Mouse (Mus musculus) embryonic facial prominence, embryonic 11.5 days (tissue): ENCODE measurements at regions not wholly inside any gene's neighbourhood (a gene's known extent, or its start where the extent isn't known, plus 50 kb on each side); places are given as distances from the start of the nearest gene placed in this dataset.

Experiments used
- ATAC-seq: fragments of 200-750 bp; cut with Nextera tagmentation; replicated peaks from 2 replicates; pipeline ENCODE4 v1.8.0; 2017; ENCODE audit warnings: low read depth; ENCODE audit not compliant: insufficient number of reproducible peaks, low FRiP score, low TSS enrichment
- DNase-seq: peaks from one replicate; pipeline ENCODE4 v3.0.0-alpha.2; 2015; ENCODE audit warnings: low spot score
- H3K27ac ChIP-seq: fragments of 300-500 bp; sonication (generic); replicated peaks from 2 replicates; pipeline ENCODE4 v1.5.1; 2014; ENCODE audit warnings: mild to moderate bottlenecking, low read depth, low read length, control low read depth
- H3K27me3 ChIP-seq: fragments of 300-500 bp; sonication (generic); 2 replicates; pipeline ENCODE4 v1.6.1; 2014; ENCODE audit warnings: mild to moderate bottlenecking, low read length, moderate library complexity, mixed read lengths; ENCODE audit not compliant: control insufficient read depth, insufficient read depth
- H3K36me3 ChIP-seq: fragments of 300-500 bp; sonication (generic); replicated peaks from 2 replicates; pipeline ENCODE4 v1.6.1; 2014; ENCODE audit warnings: low read depth, mild to moderate bottlenecking, low read length, moderate library complexity, mixed read lengths; ENCODE audit not compliant: control insufficient read depth, insufficient read depth
- H3K4me1 ChIP-seq: fragments of 300-500 bp; sonication (generic); 2 replicates; pipeline ENCODE4 v1.6.1; 2014; ENCODE audit warnings: low read length, mixed read lengths; ENCODE audit not compliant: control insufficient read depth, insufficient read depth
- H3K4me2 ChIP-seq: fragments of 300-500 bp; sonication (generic); 2 replicates; pipeline ENCODE4 v1.6.1; 2014; ENCODE audit warnings: low read depth, mild to moderate bottlenecking, control low read depth, low read length, moderate library complexity
- H3K4me3 ChIP-seq: fragments of 300-500 bp; sonication (generic); 2 replicates; pipeline ENCODE4 v1.5.1; 2014; ENCODE audit warnings: low read depth, low read length, control low read depth
- H3K9ac ChIP-seq: fragments of 300-500 bp; sonication (generic); replicated peaks from 2 replicates; pipeline ENCODE4 v1.6.1; 2014; ENCODE audit warnings: mild to moderate bottlenecking, control low read depth, low read length
- H3K9me3 ChIP-seq: fragments of 300-500 bp; sonication (generic); replicated peaks from 2 replicates; pipeline ENCODE4 v1.6.1; 2016; ENCODE audit warnings: mild to moderate bottlenecking, low read length, inconsistent platforms, mixed read lengths; ENCODE audit not compliant: control insufficient read depth
- WGBS: fragments of 180-500 bp; shearing (Covaris S2); extraction: QIAGEN DNeasy Blood & Tissue Kit; methylation state at CpG from one replicate; pipeline ENCODE4 v1.1.7; 2014; 5-methylcytosine and 5-hydroxymethylcytosine counted together

- no peak overlapping the region for H3K9ac ChIP-seq
- H3K4me2 ChIP-seq, result no peak overlapping the region
- DNase-seq, result no peak
- no peaks in the 10 kb centered on the region for H3K4me1 ChIP-seq
- no peak for ATAC-seq
- no peaks in the 10 kb centered on the region for H3K9me3 ChIP-seq
- no peak overlapping the region for H3K27ac ChIP-seq
- no peaks in the 10 kb centered on the region for H3K27me3 ChIP-seq
- H3K36me3 ChIP-seq, result no peaks in the 10 kb centered on the region
- WGBS, result 65% methylated on average over 2 of the region's 2 CpGs
- no peak overlapping the region for H3K4me3 ChIP-seq
Observed at GRCm38 (mm10) chr11:92743191-92743590, 354.6 kb upstream of the Car10 start.

GRCm38 (mm10) chr11:92758383-92758964 is 339.4 kb upstream of the Car10 start:
- Histone ChIP-seq H3K27ac (no peak overlapping the region), H3K4me2 (no peak overlapping the region), H3K36me3 (no peaks in the 10 kb centered on the region), H3K4me1 (no peaks in the 10 kb centered on the region), H3K9me3 (no peaks in the 10 kb centered on the region), H3K4me3 (no peak overlapping the region), H3K9ac (no peak overlapping the region), H3K27me3 (no peaks in the 10 kb centered on the region)
- no peak for ATAC-seq
- no peak for DNase-seq
- WGBS, result 72% methylated on average over 5 of the region's 5 CpGs

- H3K9ac ChIP-seq, result no peak overlapping the region
- ATAC-seq, result no peak
Observed at GRCm38 (mm10) chr11:92769936-92770335, 327.9 kb upstream of the Car10 start.

GRCm38 (mm10) chr11:92772916-92773569 is 324.8 kb upstream of the Car10 start:
- no peaks in the 10 kb centered on the region for H3K36me3 ChIP-seq
- no peak overlapping the region for H3K4me3 ChIP-seq
- DNase-seq (no peak), ATAC-seq (no peak)
- no peak overlapping the region for H3K4me2 ChIP-seq
- no peaks in the 10 kb centered on the region for H3K9me3 ChIP-seq
- H3K27ac ChIP-seq, result no peak overlapping the region
- WGBS, result 73% methylated on average over 9 of the region's 9 CpGs
- H3K27me3 ChIP-seq, result no peaks in the 10 kb centered on the region
- H3K4me1 ChIP-seq, result no peaks in the 10 kb centered on the region
- H3K9ac ChIP-seq, result no peak overlapping the region

More at GRCm38 (mm10) chr11:92769936-92770335, 327.9 kb upstream of the Car10 start:
- Histone ChIP-seq H3K27ac (no peak overlapping the region), H3K4me1 (no peaks in the 10 kb centered on the region), H3K36me3 (no peaks in the 10 kb centered on the region), H3K9me3 (no peaks in the 10 kb centered on the region), H3K4me3 (no peak overlapping the region), H3K27me3 (no peaks in the 10 kb centered on the region), H3K4me2 (no peak overlapping the region)
- WGBS, result 82% methylated on average over 4 of the region's 4 CpGs
- no peak for DNase-seq

GRCm38 (mm10) chr11:92773570-92773929 is 324.3 kb upstream of the Car10 start:
- Histone ChIP-seq H3K9me3 (no peaks in the 10 kb centered on the region), H3K9ac (no peak overlapping the region), H3K27ac (no peak overlapping the region), H3K27me3 (no peaks in the 10 kb centered on the region), H3K4me2 (no peak overlapping the region), H3K4me3 (no peak overlapping the region), H3K36me3 (no peaks in the 10 kb centered on the region), H3K4me1 (no peaks in the 10 kb centered on the region)
- DNase-seq, result no peak
- WGBS, result 74% methylated on average over 4 of the region's 4 CpGs
- ATAC-seq, result no peak

- Histone ChIP-seq H3K9me3 (no peaks in the 10 kb centered on the region), H3K27me3 (no peaks in the 10 kb centered on the region), H3K27ac (no peak overlapping the region), H3K4me2 (no peak overlapping the region), H3K4me3 (no peak overlapping the region), H3K4me1 (no peaks in the 10 kb centered on the region), H3K9ac (no peak overlapping the region), H3K36me3 (no peaks in the 10 kb centered on the region)
- ATAC-seq (no peak), DNase-seq (peak; percentile 56)
- 7% methylated on average over 3 of the region's 3 CpGs for WGBS
Observed at GRCm38 (mm10) chr11:92774780-92775179, 323.0 kb upstream of the Car10 start.

GRCm38 (mm10) chr11:92799267-92799666 is 298.6 kb upstream of the Car10 start:
- Histone ChIP-seq H3K9ac (no peak overlapping the region), H3K36me3 (no peaks in the 10 kb centered on the region), H3K4me1 (no peaks in the 10 kb centered on the region), H3K27ac (no peak overlapping the region), H3K27me3 (no peaks in the 10 kb centered on the region), H3K4me2 (no peak overlapping the region), H3K9me3 (no peaks in the 10 kb centered on the region), H3K4me3 (no peak overlapping the region)
- DNase-seq, result no peak
- 72% methylated on average over 4 of the region's 4 CpGs for WGBS
- no peak for ATAC-seq
